ENCODE assay signal across 11 mouse cellular contexts in the genomic region with DNA sequence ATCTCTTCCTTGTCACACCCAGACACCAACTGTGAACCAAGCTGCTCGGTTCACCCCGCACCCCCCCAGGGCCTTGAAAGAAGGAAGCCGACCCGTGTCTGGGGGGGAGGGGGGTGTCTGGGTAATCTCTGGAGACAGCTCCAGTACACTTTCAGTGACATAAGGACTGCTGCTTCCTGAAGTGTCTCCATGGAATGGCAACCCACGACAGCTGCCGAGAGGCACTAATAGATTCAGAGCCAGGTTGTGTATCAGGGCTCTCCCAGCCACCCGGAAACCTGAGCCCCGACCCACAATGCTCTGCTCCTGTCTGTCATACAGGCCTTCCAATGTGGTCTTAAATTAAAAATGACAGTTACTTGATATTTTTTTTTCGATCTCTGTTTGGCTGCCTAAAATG. TPM values are rescaled to one million over a fixed set of nuclear protein-coding genes. Genes with fewer than 3 reads are reported as not detected.
DNase-seq lines count a peak whose midpoint lies in the region; ATAC-seq and TF ChIP-seq lines count a peak whose summit lies in the region.
"Had no signal": no experiment of that assay in that cellular context is flagged by ENCODE, and none has a peak within 500 bp of the region (broad histone marks: within the 10 kb centered on the region; RNA-seq: fewer than 3 reads in every experiment).

No protein-coding gene starts in this region.

- H3K27ac ChIP-seq in midbrain, embryonic 13.5 days: no peak overlapping the region
- no peak overlapping the region for H3K27ac ChIP-seq in midbrain, embryonic 10.5 days (replicated peaks)
- no peak overlapping the region for H3K27ac ChIP-seq in hindbrain, embryonic 14.5 days
- H3K27ac ChIP-seq in stomach, postnatal 0 days (replicated peaks): 0 out of 2 replicates have a peak overlapping the region, but pooled peaks have one; percentile 4
- H3K27ac ChIP-seq: liver, embryonic 13.5 days; midbrain, embryonic 12.5 days had no signal

- H3K4me2 ChIP-seq in midbrain, embryonic 13.5 days (replicated peaks): no peak overlapping the region
- H3K4me2 ChIP-seq in hindbrain, embryonic 14.5 days (replicated peaks): no peak overlapping the region
- no peak overlapping the region for H3K4me2 ChIP-seq in stomach, postnatal 0 days (replicated peaks; ENCODE audit: low read depth)
- H3K4me2 ChIP-seq: liver, embryonic 13.5 days; midbrain, embryonic 12.5 days had no signal

- H3K9me3 ChIP-seq in midbrain, embryonic 13.5 days: no peaks in the 10 kb centered on the region
- H3K9me3 ChIP-seq in midbrain, embryonic 10.5 days (replicated peaks): no peaks in the 10 kb centered on the region
- H3K9me3 ChIP-seq in hindbrain, embryonic 14.5 days (ENCODE audit: control insufficient read depth, low read length): no peaks in the 10 kb centered on the region
- no peaks in the 10 kb centered on the region for H3K9me3 ChIP-seq in stomach, postnatal 0 days (ENCODE audit: control insufficient read depth, low read length)
- H3K9me3 ChIP-seq: liver, embryonic 13.5 days; midbrain, embryonic 12.5 days had no signal

- peaks cover 89% of the 10 kb centered on the region for H3K36me3 ChIP-seq in midbrain, embryonic 13.5 days
- H3K36me3 ChIP-seq in midbrain, embryonic 10.5 days: peaks cover 97% of the 10 kb centered on the region
- peaks cover 89% of the 10 kb centered on the region for H3K36me3 ChIP-seq in hindbrain, embryonic 14.5 days (replicated peaks; ENCODE audit: control insufficient read depth, insufficient read depth)
- H3K36me3 ChIP-seq in stomach, postnatal 0 days (ENCODE audit: control insufficient read depth, insufficient read depth, low read length): peaks cover 19% of the 10 kb centered on the region

- WGBS in midbrain, embryonic 13.5 days: 67% methylated on average over 9 of the region's 9 CpGs
- 82% methylated on average over 9 of the region's 9 CpGs for WGBS in midbrain, embryonic 10.5 days
- WGBS in hindbrain, embryonic 14.5 days: 58% methylated on average over 9 of the region's 9 CpGs
- WGBS in stomach, postnatal 0 days: 56% methylated on average over 9 of the region's 9 CpGs

- no peak for TF ChIP-seq EP300 in stomach, postnatal 0 days (optimal IDR thresholded peaks at IDR 0.05)

- H3K27me3 ChIP-seq in midbrain, embryonic 13.5 days: no peaks in the 10 kb centered on the region
- H3K27me3 ChIP-seq in midbrain, embryonic 10.5 days (ENCODE audit: low read depth, poor library complexity, severe bottlenecking): no peaks in the 10 kb centered on the region
- no peaks in the 10 kb centered on the region for H3K27me3 ChIP-seq in hindbrain, embryonic 14.5 days (ENCODE audit: control insufficient read depth, insufficient read depth, low read length)
- no peaks in the 10 kb centered on the region for H3K27me3 ChIP-seq in stomach, postnatal 0 days (ENCODE audit: control insufficient read depth, insufficient read depth, low read length)
- H3K27me3 ChIP-seq: liver, embryonic 13.5 days; midbrain, embryonic 12.5 days had no signal

- intact Hi-C loops in left cerebral cortex, postnatal 10 days (cut with DNase I): no loop called here

- TF ChIP-seq CTCF in stomach, postnatal 0 days (IDR thresholded peaks at IDR 0.05; ENCODE audit: low read depth): no peak

- H3K4me1 ChIP-seq in midbrain, embryonic 13.5 days (replicated peaks): no peaks in the 10 kb centered on the region; the same call in 1 of the 2 replicates
- H3K4me1 ChIP-seq in midbrain, embryonic 10.5 days: no peaks in the 10 kb centered on the region; the same call in 1 of the 2 replicates
- no peaks in the 10 kb centered on the region for H3K4me1 ChIP-seq in hindbrain, embryonic 14.5 days (replicated peaks; ENCODE audit: control insufficient read depth, insufficient read depth, low read length)
- no peaks in the 10 kb centered on the region for H3K4me1 ChIP-seq in stomach, postnatal 0 days (replicated peaks; ENCODE audit: control insufficient read depth, insufficient read depth)
- H3K4me1 ChIP-seq: liver, embryonic 13.5 days; midbrain, embryonic 12.5 days had no signal

- peak; percentile 24; the same call in 1 of the 2 replicates for ATAC-seq in midbrain, embryonic 13.5 days
- ATAC-seq in hindbrain, embryonic 14.5 days (ENCODE audit: low FRiP score): peak; percentile 57; the same call in 1 of the 2 replicates
- ATAC-seq in stomach, postnatal 0 days (ENCODE audit: low FRiP score, low TSS enrichment): no peak

- H3K9ac ChIP-seq in midbrain, embryonic 13.5 days (replicated peaks): no peak overlapping the region
- H3K9ac ChIP-seq in hindbrain, embryonic 14.5 days: no peak overlapping the region
- no peak overlapping the region for H3K9ac ChIP-seq in stomach, postnatal 0 days (ENCODE audit: low read length)
- H3K9ac ChIP-seq: liver, embryonic 13.5 days; midbrain, embryonic 12.5 days had no signal

- peak; percentile 44 to 57 for DNase-seq in gastrocnemius, adult 8-10 months (ENCODE audit: low spot score in 2 of 2)
- DNase-seq in gastrocnemius, postnatal 4 days (ENCODE audit: low spot score in 2 of 2): no peak
- no peak for DNase-seq in midbrain, embryonic 10.5 days (ENCODE audit: low spot score)
- no peak for DNase-seq in hindbrain, embryonic 14.5 days (ENCODE audit: low spot score)
- DNase-seq in stomach, postnatal 0 days (ENCODE audit: low spot score): no peak
- DNase-seq in left cerebral cortex, postnatal 10 days (ENCODE audit: extremely low spot score in 1 of 2, low spot score in 2 of 2): no peak
- DNase-seq in urinary bladder, postnatal 25 days (ENCODE audit: low spot score): no peak
- DNase-seq: liver, embryonic 13.5 days; right cerebral cortex, adult 18-20 months had no signal

- H3K4me3 ChIP-seq in midbrain, embryonic 13.5 days (replicated peaks): no peak overlapping the region
- H3K4me3 ChIP-seq in midbrain, embryonic 10.5 days: no peak overlapping the region
- no peak overlapping the region for H3K4me3 ChIP-seq in hindbrain, embryonic 14.5 days (replicated peaks; ENCODE audit: low read length)
- no peak overlapping the region for H3K4me3 ChIP-seq in stomach, postnatal 0 days (ENCODE audit: low read depth, low read length)
- H3K4me3 ChIP-seq: liver, embryonic 13.5 days; midbrain, embryonic 12.5 days had no signal

RNA-seq across cellular contexts. Expression of a gene that starts 21.5 kb away (rescaled TPM):
- 10 to 100 TPM; 24.0 to 30.4 (median 28.8) TPM for total RNA-seq in gastrocnemius, adult 8-10 months (2022)
- 10 to 100 TPM; 67.9 to 68.9 TPM for total RNA-seq in gastrocnemius, postnatal 4 days (2021)
- 33.9 and 36.9 TPM in 2 replicates for polyA plus RNA-seq in midbrain, embryonic 13.5 days (2015; fragmentation: Nextera tagmentation; extraction: Ambion mirVana)
- polyA plus RNA-seq in midbrain, embryonic 10.5 days (2016; fragmentation: Nextera tagmentation; extraction: Ambion mirVana): 35.8 and 36.4 TPM in 2 replicates
- 53.1 and 54.3 TPM in 2 replicates for polyA plus RNA-seq in hindbrain, embryonic 14.5 days (2014; fragmentation: Nextera tagmentation; extraction: Ambion mirVana)
- 25.7 and 26.1 TPM in 2 replicates for polyA plus RNA-seq in stomach, postnatal 0 days (2015; fragmentation: Nextera tagmentation; extraction: Ambion mirVana)
- 10 to 100 TPM; 72.8 to 73.7 TPM for total RNA-seq in left cerebral cortex, postnatal 10 days (2021)

RNA-seq across cellular contexts. Expression of a gene that starts 35.3 kb away (rescaled TPM):
- under 1 TPM; 0.19 to 0.53 (median 0.32) TPM for total RNA-seq in gastrocnemius, adult 8-10 months (2022)
- 1 to 10 TPM in 1 of 2 experiments, under 1 TPM in 1; 0.83 to 1.2 TPM for total RNA-seq in gastrocnemius, postnatal 4 days (2021)
- 9.2 TPM in 2 replicates for polyA plus RNA-seq in midbrain, embryonic 13.5 days (2015; fragmentation: Nextera tagmentation; extraction: Ambion mirVana)
- 1.1 and 2.2 TPM in 2 replicates for polyA plus RNA-seq in midbrain, embryonic 10.5 days (2016; fragmentation: Nextera tagmentation; extraction: Ambion mirVana)
- 24.8 and 26.6 TPM in 2 replicates for polyA plus RNA-seq in hindbrain, embryonic 14.5 days (2014; fragmentation: Nextera tagmentation; extraction: Ambion mirVana)
- 3.8 and 4.1 TPM in 2 replicates for polyA plus RNA-seq in stomach, postnatal 0 days (2015; fragmentation: Nextera tagmentation; extraction: Ambion mirVana)
- 10 to 100 TPM; 63.8 to 67.1 TPM for total RNA-seq in left cerebral cortex, postnatal 10 days (2021)

Comparison
In these comparisons a context has a peak if more than half of its experiments do, and no peak if none do; other contexts are left out.
1. DNase-seq: peak in gastrocnemius, adult 8-10 months (2 of 2); none in gastrocnemius, postnatal 4 days (0 of 2), midbrain, embryonic 10.5 days (single experiment), hindbrain, embryonic 14.5 days (single experiment), stomach, postnatal 0 days (single experiment), left cerebral cortex, postnatal 10 days (0 of 2) and urinary bladder, postnatal 25 days (single experiment).